Mouse (Mus musculus) lung, adult 2 months (tissue): ENCODE results near the gene Arid5b.

Source experiments
- CTCF ChIP-seq: fragments of 200-500 bp; IDR thresholded peaks from 2 replicates; pipeline ENCODE4 v1.5.1; 2011; ENCODE audit warnings: mild to moderate bottlenecking, low read length, control low read depth; ENCODE audit not compliant: insufficient read depth
- POLR2A ChIP-seq: fragments of 200-500 bp; IDR thresholded peaks from 2 replicates; pipeline ENCODE4 v1.6.1; 2011; ENCODE audit warnings: low read depth, mild to moderate bottlenecking, control low read depth, low read length, borderline replicate concordance; ENCODE audit errors: extremely low read depth

- TF ChIP-seq POLR2A (no peak), CTCF (no peak)
These were observed 141.2 kb downstream of the Arid5b start for GRCm38 (mm10) chr10:68137151-68137833.
